Mouse (Mus musculus): Measurements from ENCODE around the gene Timm13. TPM values are rescaled to one million over a fixed set of nuclear protein-coding genes. Genes with fewer than 3 reads are reported as not detected.
A peak's percentile ranks its signal among the peaks of the same experiment; 100 is the strongest.

Timm13 gene
- polyA plus RNA-seq, 1 experiment = 208 TPM

- peak overlapping the region; percentile 62 for H3K4me3 ChIP-seq (replicated peaks; ENCODE audit: insufficient read depth, low read depth, low read length)
Observed at GRCm38 (mm10) chr10:80899591-80900317, 1.0 kb downstream of the Timm13 start.

GRCm38 (mm10) chr10:80899074-80899473, 1.7 kb downstream of the Timm13 start:
- 70% methylated on average over 8 of the region's 8 CpGs for WGBS
- peak in 1 of 2 experiments; percentile 32 for DNase-seq
- H3K4me3 ChIP-seq (replicated peaks; ENCODE audit: insufficient read depth, low read depth, low read length) = peak overlapping the region; percentile 62

More at GRCm38 (mm10) chr10:80899591-80900317, 1.0 kb downstream of the Timm13 start:
- 0 out of 2 replicates have a peak overlapping the region, but pooled peaks have one; percentile 12 for H3K27ac ChIP-seq (ENCODE audit: insufficient read depth, low read length)
- WGBS = 13% methylated on average over 25 of the region's 25 CpGs
- peak; percentile 42 to 43 for DNase-seq
- peaks cover 16% of the 10 kb centered on the region for H3K4me1 ChIP-seq (ENCODE audit: control insufficient read depth, insufficient read depth, low read length)
- TF ChIP-seq POLR2A (IDR thresholded peaks at IDR 0.05; ENCODE audit: borderline replicate concordance, insufficient read depth, low read length) (no peak), CTCF (IDR thresholded peaks at IDR 0.05; ENCODE audit: borderline replicate concordance, insufficient read depth, low read depth, low read length) (no peak)
- H3K27me3 ChIP-seq (ENCODE audit: control insufficient read depth, insufficient read depth, low read length) = no peaks in the 10 kb centered on the region

GRCm38 (mm10) chr10:80897861-80898510, 2.8 kb downstream of the Timm13 start:
- H3K27me3 ChIP-seq (ENCODE audit: control insufficient read depth, insufficient read depth, low read length) = no peaks in the 10 kb centered on the region
- peaks cover 16% of the 10 kb centered on the region for H3K4me1 ChIP-seq (ENCODE audit: control insufficient read depth, insufficient read depth, low read length)
- no peak overlapping the region for H3K4me3 ChIP-seq (replicated peaks; ENCODE audit: insufficient read depth, low read depth, low read length)
- no peak overlapping the region for H3K27ac ChIP-seq (ENCODE audit: insufficient read depth, low read length)
- DNase-seq = peak in 1 of 2 experiments; percentile 44
- 31% methylated on average over 41 of the region's 41 CpGs for WGBS
- TF ChIP-seq CTCF (IDR thresholded peaks at IDR 0.05; ENCODE audit: borderline replicate concordance, insufficient read depth, low read depth, low read length) = no peak
- no peak for TF ChIP-seq POLR2A (IDR thresholded peaks at IDR 0.05; ENCODE audit: borderline replicate concordance, insufficient read depth, low read length)

More at GRCm38 (mm10) chr10:80899074-80899473, 1.7 kb downstream of the Timm13 start:
- Histone ChIP-seq H3K4me1 (ENCODE audit: control insufficient read depth, insufficient read depth, low read length) (peaks cover 16% of the 10 kb centered on the region), H3K27me3 (ENCODE audit: control insufficient read depth, insufficient read depth, low read length) (no peaks in the 10 kb centered on the region), H3K27ac (ENCODE audit: insufficient read depth, low read length) (no peak overlapping the region)
- no peak for TF ChIP-seq POLR2A (IDR thresholded peaks at IDR 0.05; ENCODE audit: borderline replicate concordance, insufficient read depth, low read length)
- no peak for TF ChIP-seq CTCF (IDR thresholded peaks at IDR 0.05; ENCODE audit: borderline replicate concordance, insufficient read depth, low read depth, low read length)

GRCm38 (mm10) chr10:80896581-80897485, 3.9 kb downstream of the Timm13 start:
- no peak overlapping the region for H3K27ac ChIP-seq (ENCODE audit: insufficient read depth, low read length)
- peaks cover 16% of the 10 kb centered on the region for H3K4me1 ChIP-seq (ENCODE audit: control insufficient read depth, insufficient read depth, low read length)
- H3K4me3 ChIP-seq (replicated peaks; ENCODE audit: insufficient read depth, low read depth, low read length) = no peak overlapping the region
- WGBS = 63% methylated on average over 24 of the region's 24 CpGs
- DNase-seq = no peak
- no peaks in the 10 kb centered on the region for H3K27me3 ChIP-seq (ENCODE audit: control insufficient read depth, insufficient read depth, low read length)
- TF ChIP-seq POLR2A (IDR thresholded peaks at IDR 0.05; ENCODE audit: borderline replicate concordance, insufficient read depth, low read length) (no peak), CTCF (IDR thresholded peaks at IDR 0.05; ENCODE audit: borderline replicate concordance, insufficient read depth, low read depth, low read length) (no peak)

- peaks cover 16% of the 10 kb centered on the region for H3K4me1 ChIP-seq (ENCODE audit: control insufficient read depth, insufficient read depth, low read length)
- TF ChIP-seq POLR2A (IDR thresholded peaks at IDR 0.05; ENCODE audit: borderline replicate concordance, insufficient read depth, low read length) = no peak
- TF ChIP-seq CTCF (IDR thresholded peaks at IDR 0.05; ENCODE audit: borderline replicate concordance, insufficient read depth, low read depth, low read length) = no peak
- WGBS = 83% methylated on average over 6 of the region's 6 CpGs
- DNase-seq = no peak
- no peak overlapping the region for H3K27ac ChIP-seq (ENCODE audit: insufficient read depth, low read length)
- no peak overlapping the region for H3K4me3 ChIP-seq (replicated peaks; ENCODE audit: insufficient read depth, low read depth, low read length)
- H3K27me3 ChIP-seq (ENCODE audit: control insufficient read depth, insufficient read depth, low read length) = no peaks in the 10 kb centered on the region
Observed at GRCm38 (mm10) chr10:80895697-80896096, 5.1 kb downstream of the Timm13 start.

- H3K27me3 ChIP-seq (ENCODE audit: control insufficient read depth, insufficient read depth, low read length) = no peaks in the 10 kb centered on the region
- DNase-seq = no peak
- H3K4me1 ChIP-seq (ENCODE audit: control insufficient read depth, insufficient read depth, low read length) = peaks cover 16% of the 10 kb centered on the region
- H3K27ac ChIP-seq (ENCODE audit: insufficient read depth, low read length) = no peak overlapping the region
- no peak for TF ChIP-seq POLR2A (IDR thresholded peaks at IDR 0.05; ENCODE audit: borderline replicate concordance, insufficient read depth, low read length)
- no peak for TF ChIP-seq CTCF (IDR thresholded peaks at IDR 0.05; ENCODE audit: borderline replicate concordance, insufficient read depth, low read depth, low read length)
- WGBS = 49% methylated on average over 7 of the region's 7 CpGs
- H3K4me3 ChIP-seq (replicated peaks; ENCODE audit: insufficient read depth, low read depth, low read length) = no peak overlapping the region
Observed at GRCm38 (mm10) chr10:80895100-80895499, 5.7 kb downstream of the Timm13 start.

GRCm38 (mm10) chr10:80887181-80887580, 13.6 kb downstream of the Timm13 start:
- no peak overlapping the region for H3K27ac ChIP-seq (ENCODE audit: insufficient read depth, low read length)
- peak; percentile 84 to 88 for DNase-seq
- WGBS = 3% methylated on average over 11 of the region's 11 CpGs
- TF ChIP-seq POLR2A (IDR thresholded peaks at IDR 0.05; ENCODE audit: borderline replicate concordance, insufficient read depth, low read length) (no peak), CTCF (IDR thresholded peaks at IDR 0.05; ENCODE audit: borderline replicate concordance, insufficient read depth, low read depth, low read length) (no peak)
- H3K4me1 ChIP-seq (ENCODE audit: control insufficient read depth, insufficient read depth, low read length) = peaks cover 6% of the 10 kb centered on the region
- H3K4me3 ChIP-seq (replicated peaks; ENCODE audit: insufficient read depth, low read depth, low read length) = no peak overlapping the region
- no peaks in the 10 kb centered on the region for H3K27me3 ChIP-seq (ENCODE audit: control insufficient read depth, insufficient read depth, low read length)
